Mouse (Mus musculus) erythroblast, embryonic 14.5 days (primary cell): ENCODE data around the gene Lime1. TPM values are rescaled to one million over a fixed set of nuclear protein-coding genes. Genes with fewer than 3 reads are reported as not detected.

Experiments
- H3K27me3 ChIP-seq: 2 replicates; pipeline ENCODE4 v1.6.1; 2012; ENCODE audit warnings: inconsistent platforms; ENCODE audit not compliant: control insufficient read depth
- H3K36me3 ChIP-seq: 2 replicates; pipeline ENCODE4 v1.6.1; 2012; ENCODE audit warnings: mild to moderate bottlenecking, inconsistent platforms; ENCODE audit not compliant: control insufficient read depth
- H3K4me1 ChIP-seq: 2 replicates; pipeline ENCODE4 v1.6.1; 2012; ENCODE audit warnings: inconsistent platforms; ENCODE audit not compliant: control insufficient read depth
- H3K4me3 ChIP-seq: replicated peaks from 2 replicates; pipeline ENCODE3; 2012; ENCODE audit warnings: moderate library complexity, mild to moderate bottlenecking, inconsistent platforms
- H3K9me3 ChIP-seq: 2 replicates; pipeline ENCODE4 v1.6.1; 2012; ENCODE audit warnings: low read length, inconsistent platforms, mixed read lengths; ENCODE audit not compliant: control insufficient read depth
- GATA1 ChIP-seq: IDR thresholded peaks from 2 replicates; pipeline ENCODE4 v1.6.1; 2012; ENCODE audit warnings: low read length, inconsistent platforms, mixed read lengths
- TAL1 ChIP-seq: IDR thresholded peaks from 3 replicates; pipeline ENCODE4 v1.6.1; 2012; ENCODE audit warnings: low read length, inconsistent platforms, mixed read lengths
- polyA plus RNA-seq: library from polyadenylated mRNA; stranded (reverse); fragments of >175 nt; gene quantifications from 2 replicates; pipeline ENCODE4 v1.2.3, GENCODE M21; 2012

The Lime1 gene
- polyA plus RNA-seq, 1 experiment = 3.9 TPM

DNA sequence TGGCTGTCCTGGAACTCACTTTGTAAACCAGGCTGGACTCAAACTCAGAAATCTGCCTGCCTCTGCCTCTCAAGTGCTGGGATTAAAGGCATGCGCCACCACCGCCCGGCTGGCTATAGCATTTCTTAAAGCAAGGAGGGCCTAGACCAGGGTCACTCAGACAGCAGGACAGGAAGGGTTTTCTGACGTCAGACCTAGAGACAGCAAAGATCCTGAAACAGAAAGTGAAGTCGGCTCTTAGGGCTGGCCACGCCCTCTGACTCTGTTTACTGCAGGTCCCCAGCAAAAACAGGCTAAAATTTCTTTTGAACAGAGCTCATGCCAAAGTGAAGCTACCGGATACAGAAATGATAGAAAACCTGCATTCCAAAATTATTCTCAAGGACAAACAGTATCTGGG, 29.8 kb downstream of the Lime1 start:
- no peaks in the 10 kb centered on the region for H3K9me3 ChIP-seq
- no peak for TF ChIP-seq GATA1
- TF ChIP-seq TAL1 = no peak

DNA sequence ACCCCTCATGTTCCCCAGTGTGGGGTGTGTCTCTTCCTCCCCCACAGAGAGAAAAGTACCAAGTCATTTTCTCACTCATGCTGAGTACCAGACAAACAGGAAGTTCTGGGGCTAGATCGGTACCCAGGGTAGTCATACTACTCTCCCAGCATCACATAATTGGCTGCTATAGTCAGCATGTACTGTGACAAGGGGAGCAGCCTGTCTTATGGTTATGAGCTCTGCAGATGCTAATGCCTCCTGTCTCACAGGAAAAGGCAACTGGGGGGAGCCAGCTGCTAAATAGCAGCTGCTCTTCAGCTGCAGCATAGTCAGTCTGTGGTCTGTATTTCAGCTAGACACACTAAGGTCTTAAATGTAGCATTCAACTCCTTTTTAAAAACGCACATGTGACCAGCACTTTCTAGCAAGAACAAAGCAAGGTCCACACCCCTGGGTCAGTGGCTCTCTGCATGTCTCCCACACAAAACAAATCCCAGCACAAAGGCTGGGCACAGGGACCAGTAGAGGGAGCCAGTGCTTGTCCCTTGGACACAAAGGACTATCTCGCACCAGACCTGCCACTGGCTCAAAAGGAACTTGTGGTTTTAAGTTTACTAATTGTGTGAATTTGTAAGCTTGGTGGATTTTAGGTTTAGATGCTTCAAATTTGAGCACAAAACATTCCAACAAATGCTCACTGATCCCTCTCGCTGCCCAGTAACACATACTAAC, 31.0 kb downstream of the Lime1 start:
- Histone ChIP-seq H3K36me3 (peaks cover 60% of the 10 kb centered on the region), H3K9me3 (no peaks in the 10 kb centered on the region), H3K27me3 (no peaks in the 10 kb centered on the region), H3K4me3 (no peak overlapping the region), H3K4me1 (peaks cover 23% of the 10 kb centered on the region)
- TF ChIP-seq GATA1 (no peak), TAL1 (no peak)

More for the DNA sequence above, 29.8 kb downstream of the Lime1 start:
- H3K27me3 ChIP-seq = no peaks in the 10 kb centered on the region
- H3K4me1 ChIP-seq = peaks cover 22% of the 10 kb centered on the region
- no peak overlapping the region for H3K4me3 ChIP-seq
- peaks cover 57% of the 10 kb centered on the region for H3K36me3 ChIP-seq

DNA sequence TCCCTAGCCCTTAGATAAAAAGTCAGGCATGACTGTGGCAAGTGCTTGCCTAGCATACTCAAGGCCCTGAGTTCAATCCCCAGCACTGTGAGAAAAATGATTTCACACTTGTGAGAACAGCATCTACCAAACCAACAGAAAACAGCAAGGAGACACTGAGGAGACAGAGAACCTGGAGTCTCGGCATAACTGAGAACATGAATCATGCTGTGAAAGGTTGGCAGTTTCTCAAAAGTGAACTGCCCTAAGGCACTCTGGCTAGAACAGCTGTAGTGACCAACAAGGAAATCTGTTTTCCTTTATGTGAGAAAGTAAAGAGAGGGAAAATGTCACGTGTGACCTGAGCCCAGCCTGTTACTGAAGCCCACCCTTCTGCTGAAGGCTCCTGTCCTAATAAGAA, 33.3 kb downstream of the Lime1 start:
- Histone ChIP-seq H3K9me3 (no peaks in the 10 kb centered on the region), H3K36me3 (peaks cover 54% of the 10 kb centered on the region), H3K4me3 (no peak overlapping the region), H3K4me1 (peaks cover 38% of the 10 kb centered on the region), H3K27me3 (no peaks in the 10 kb centered on the region)
- TF ChIP-seq TAL1 (no peak), GATA1 (no peak)

DNA sequence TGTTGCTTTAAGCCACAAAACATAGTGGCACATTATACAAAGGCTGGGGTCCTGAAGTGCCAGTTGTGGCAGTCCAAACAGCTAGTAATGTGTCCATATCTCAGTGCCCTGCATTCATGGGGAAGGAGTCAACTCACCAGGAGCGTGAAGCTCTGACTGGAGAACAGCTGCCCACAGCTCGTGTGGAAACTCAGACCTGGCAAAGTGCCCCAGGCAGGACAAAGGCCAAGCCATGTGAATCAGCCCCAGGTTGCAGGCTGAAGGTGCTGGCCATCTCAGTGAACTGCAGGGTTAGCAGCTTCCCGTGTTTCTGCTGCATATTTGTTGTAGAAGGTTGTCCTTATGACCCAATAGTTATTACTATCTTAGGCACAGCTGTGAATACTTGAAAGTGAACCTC, 36.1 kb downstream of the Lime1 start:
- Histone ChIP-seq H3K9me3 (no peaks in the 10 kb centered on the region), H3K4me3 (no peak overlapping the region), H3K36me3 (peaks cover 42% of the 10 kb centered on the region), H3K4me1 (peaks cover 54% of the 10 kb centered on the region), H3K27me3 (no peaks in the 10 kb centered on the region)
- TF ChIP-seq GATA1 (no peak), TAL1 (no peak)

DNA sequence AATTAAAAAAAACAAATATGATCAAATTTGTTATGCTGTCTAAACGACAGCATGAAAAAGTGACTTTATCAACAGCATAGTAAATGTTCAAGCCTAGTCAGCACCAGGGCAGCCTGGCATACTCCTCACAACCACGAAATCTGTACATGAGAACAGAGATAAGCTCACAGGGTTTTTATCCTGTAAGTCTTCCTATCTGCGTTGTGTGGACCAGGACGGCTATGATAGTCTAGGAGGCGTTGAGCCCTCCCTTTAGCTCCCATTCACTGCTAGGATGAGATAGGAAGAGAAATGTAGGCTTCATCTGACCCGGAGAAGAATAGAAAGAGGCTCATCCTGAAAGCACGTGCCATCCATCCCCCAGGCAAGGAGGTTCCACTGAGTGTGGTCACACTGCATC, 39.5 kb downstream of the Lime1 start:
- TF ChIP-seq TAL1 (peak; percentile 46; the same call in 1 of the 3 replicates), GATA1 (peak; percentile 47; the same call in 1 of the 2 replicates)
- H3K36me3 ChIP-seq = peaks cover 60% of the 10 kb centered on the region
- H3K9me3 ChIP-seq = no peaks in the 10 kb centered on the region
- peak overlapping the region; percentile 9 for H3K4me3 ChIP-seq
- H3K27me3 ChIP-seq = no peaks in the 10 kb centered on the region
- H3K4me1 ChIP-seq = peaks cover 78% of the 10 kb centered on the region

DNA sequence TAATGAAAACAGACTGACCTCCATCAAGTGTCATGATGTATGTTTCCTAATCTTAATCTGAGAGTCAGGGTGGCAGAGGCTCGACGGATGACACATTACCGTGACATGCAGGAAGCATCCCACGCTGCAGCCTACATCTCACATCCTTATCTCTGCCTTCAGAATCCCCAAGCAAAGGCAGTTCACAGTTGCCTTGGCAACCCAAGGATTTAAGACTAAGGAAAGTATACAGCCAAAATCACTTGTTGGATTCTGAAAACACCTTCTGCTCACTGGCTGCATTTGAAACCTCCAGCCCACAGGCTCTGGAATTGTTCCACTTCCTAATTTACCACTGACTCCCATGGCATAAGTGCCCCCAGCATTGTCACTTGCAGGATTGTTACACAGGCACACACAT, 40.5 kb downstream of the Lime1 start:
- TF ChIP-seq GATA1 = peak; percentile 72
- TF ChIP-seq TAL1 = no peak
- H3K36me3 ChIP-seq = peaks cover 56% of the 10 kb centered on the region
- no peaks in the 10 kb centered on the region for H3K9me3 ChIP-seq
- no peak overlapping the region for H3K4me3 ChIP-seq
- no peaks in the 10 kb centered on the region for H3K27me3 ChIP-seq
- H3K4me1 ChIP-seq = peaks cover 84% of the 10 kb centered on the region

DNA sequence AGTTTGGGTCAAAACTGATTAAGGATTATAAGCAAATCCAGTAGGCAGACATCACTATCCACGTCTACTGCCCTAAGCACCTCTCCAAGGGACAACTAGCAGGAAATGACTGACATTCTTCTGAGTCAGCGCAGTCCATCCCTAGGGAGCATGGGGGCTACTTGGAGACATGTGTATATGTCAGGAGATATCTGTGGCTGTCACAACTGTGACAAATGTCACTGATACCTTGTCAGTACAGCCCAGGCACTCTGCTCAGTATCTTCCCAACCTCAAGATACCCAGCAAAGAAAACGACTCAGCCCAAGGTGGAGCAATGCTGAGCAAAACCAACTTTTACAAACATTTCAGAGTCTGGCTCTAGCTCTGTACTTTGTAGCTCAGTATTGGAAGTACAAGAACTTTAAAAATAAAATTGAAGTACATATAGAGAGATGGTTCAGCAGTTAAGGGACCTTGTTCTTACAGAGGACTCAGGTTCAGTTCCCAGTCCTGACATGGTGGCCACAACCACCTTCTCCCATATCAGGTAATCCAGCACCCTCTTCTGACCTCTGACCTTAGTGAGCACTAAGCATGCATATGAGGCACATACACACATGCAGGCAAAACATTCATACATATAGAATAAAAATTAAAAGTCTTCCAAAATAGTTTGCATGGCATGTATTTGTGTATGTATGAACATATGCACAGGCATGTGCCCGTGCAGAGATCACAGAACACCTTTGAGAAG, 41.2 kb downstream of the Lime1 start:
- TF ChIP-seq TAL1 (peak; percentile 72), GATA1 (peak; percentile 65; the same call in 1 of the 2 replicates)
- Histone ChIP-seq H3K9me3 (no peaks in the 10 kb centered on the region), H3K4me1 (peaks cover 84% of the 10 kb centered on the region), H3K36me3 (peaks cover 52% of the 10 kb centered on the region), H3K27me3 (no peaks in the 10 kb centered on the region), H3K4me3 (peak overlapping the region; percentile 15)

DNA sequence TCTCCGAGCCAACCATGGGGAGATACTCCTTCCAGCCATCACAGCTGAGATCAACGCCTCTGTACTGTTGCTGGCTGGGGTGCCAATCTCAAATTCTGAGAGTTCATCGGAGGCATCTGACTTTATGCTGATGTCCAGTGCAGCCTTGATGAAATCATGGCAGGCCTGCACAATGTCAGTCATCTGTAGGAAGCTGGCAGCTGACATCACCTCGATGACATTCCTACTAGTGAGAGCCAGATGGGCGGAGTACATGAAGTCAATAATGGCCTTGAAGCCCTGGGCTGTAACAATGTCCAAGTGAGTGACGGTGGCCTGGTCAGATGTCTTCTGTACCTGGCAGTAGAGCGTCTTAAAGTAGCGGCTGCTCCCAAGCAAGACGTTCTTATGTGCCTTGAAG, 44.0 kb downstream of the Lime1 start:
- Histone ChIP-seq H3K9me3 (no peaks in the 10 kb centered on the region), H3K4me1 (peaks cover 69% of the 10 kb centered on the region), H3K4me3 (no peak overlapping the region), H3K27me3 (no peaks in the 10 kb centered on the region), H3K36me3 (peaks cover 40% of the 10 kb centered on the region)
- no peak for TF ChIP-seq GATA1
- TF ChIP-seq TAL1 = no peak

Other genes starting within 250 kb of the Lime1 start
- 0.01 and 0.04 TPM in 2 replicates for gene Kcnq2, start 244.8 kb upstream of the Lime1 start, polyA plus RNA-seq
- gene Eef1a2, start 223.1 kb upstream of the Lime1 start, polyA plus RNA-seq = not detected in 2 replicates
- gene Ppdpf, start 192.8 kb upstream of the Lime1 start, polyA plus RNA-seq = 31.8 and 38.4 TPM in 2 replicates
- not detected in 2 replicates for gene Ptk6, start 177.3 kb upstream of the Lime1 start, polyA plus RNA-seq
- gene Srms, start 166.9 kb upstream of the Lime1 start, polyA plus RNA-seq = 0.03 TPM in 1 of 2 replicates, not detected in the other
- gene Fndc11, start 160.1 kb upstream of the Lime1 start, polyA plus RNA-seq = 0.12 and 0.14 TPM in 2 replicates
- gene Helz2, start 138.1 kb upstream of the Lime1 start, polyA plus RNA-seq = 0.10 and 0.17 TPM in 2 replicates
- gene Gmeb2, start 92.0 kb upstream of the Lime1 start, polyA plus RNA-seq = 1.5 and 2.1 TPM in 2 replicates
- not detected in 2 replicates for gene Stmn3, start 65.6 kb upstream of the Lime1 start, polyA plus RNA-seq
- gene Rtel1, start 60.3 kb upstream of the Lime1 start, polyA plus RNA-seq = 0.91 and 1.8 TPM in 2 replicates
- 0.94 and 1.1 TPM in 2 replicates for gene Zgpat, start 15.2 kb upstream of the Lime1 start, polyA plus RNA-seq
- gene Arfrp1, start 14.7 kb upstream of the Lime1 start, polyA plus RNA-seq = 0.49 and 1.1 TPM in 2 replicates
- 0.23 and 0.26 TPM in 2 replicates for gene Zbtb46, start 79.3 kb downstream of the Lime1 start, polyA plus RNA-seq
- not detected in 2 replicates for gene Abhd16b, start 113.1 kb downstream of the Lime1 start, polyA plus RNA-seq
- gene Tpd52l2, start 117.1 kb downstream of the Lime1 start, polyA plus RNA-seq = 4.5 and 5.4 TPM in 2 replicates
- 0.84 and 0.93 TPM in 2 replicates for gene Dnajc5, start 140.4 kb downstream of the Lime1 start, polyA plus RNA-seq
- gene Uckl1, start 204.8 kb downstream of the Lime1 start, polyA plus RNA-seq = 1.5 and 1.9 TPM in 2 replicates
- 1.4 and 1.5 TPM in 2 replicates for gene Prpf6, start 211.8 kb downstream of the Lime1 start, polyA plus RNA-seq
- 0.22 and 0.24 TPM in 2 replicates for gene Zfp512b, start 212.7 kb downstream of the Lime1 start, polyA plus RNA-seq
- gene Samd10, start 219.1 kb downstream of the Lime1 start, polyA plus RNA-seq = 0.08 TPM in 1 of 2 replicates, not detected in the other